Mouse (Mus musculus): Measurements from ENCODE around the gene Zfp341. TPM values are rescaled to one million over a fixed set of nuclear protein-coding genes. Genes with fewer than 3 reads are reported as not detected.
A peak's percentile ranks its signal among the peaks of the same experiment; 100 is the strongest.

Zfp341 gene
- total and polyA plus RNA-seq, 3 experiments = 0.58 to 4.4 (median 1.6) TPM

DNA sequence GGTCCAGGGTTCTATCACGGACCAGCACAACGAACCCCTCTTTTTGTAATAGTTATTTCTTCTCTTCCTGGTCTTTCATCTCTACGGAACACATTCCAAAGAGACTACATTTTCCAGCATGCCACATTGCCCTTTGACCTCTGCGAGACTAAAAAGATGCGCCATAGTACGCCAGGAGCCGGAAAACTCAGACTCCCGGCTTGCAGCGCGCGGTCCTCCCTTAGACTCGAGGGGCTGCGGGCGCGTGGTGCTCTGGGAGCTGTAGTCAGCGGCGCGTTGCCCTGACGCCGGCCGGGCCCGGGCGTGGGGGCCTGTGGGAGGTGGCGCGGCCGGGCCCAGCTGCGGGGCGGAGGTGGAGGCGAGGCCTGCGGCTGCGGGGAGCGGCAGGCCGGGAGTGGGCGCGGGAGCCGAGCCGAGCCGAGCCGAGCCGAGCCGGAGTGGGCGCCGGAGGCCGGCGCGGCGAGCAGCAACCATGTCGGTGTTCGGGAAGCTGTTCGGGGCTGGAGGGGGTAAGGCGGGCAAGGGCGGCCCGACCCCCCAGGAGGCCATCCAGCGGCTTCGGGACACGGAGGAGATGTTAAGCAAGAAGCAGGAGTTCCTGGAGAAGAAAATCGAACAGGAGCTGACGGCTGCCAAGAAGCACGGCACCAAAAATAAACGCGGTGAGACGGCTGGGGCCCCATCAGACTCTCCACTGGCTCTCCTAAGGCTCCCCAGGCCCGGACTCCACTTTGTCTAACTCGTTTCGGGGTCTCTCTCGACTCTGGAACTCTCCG, 43.8 kb downstream of the Zfp341 start:
- dilution Hi-C loops (cut with MboI; ENCODE audit: extremely low pct_ligation_motif_present, extremely low pct_unique_long_range_greater_than_20kb, low sequenced_read_pairs) = no loop called here
- DNase-seq (ENCODE audit: extremely low read depth) = peak; percentile 96

DNA sequence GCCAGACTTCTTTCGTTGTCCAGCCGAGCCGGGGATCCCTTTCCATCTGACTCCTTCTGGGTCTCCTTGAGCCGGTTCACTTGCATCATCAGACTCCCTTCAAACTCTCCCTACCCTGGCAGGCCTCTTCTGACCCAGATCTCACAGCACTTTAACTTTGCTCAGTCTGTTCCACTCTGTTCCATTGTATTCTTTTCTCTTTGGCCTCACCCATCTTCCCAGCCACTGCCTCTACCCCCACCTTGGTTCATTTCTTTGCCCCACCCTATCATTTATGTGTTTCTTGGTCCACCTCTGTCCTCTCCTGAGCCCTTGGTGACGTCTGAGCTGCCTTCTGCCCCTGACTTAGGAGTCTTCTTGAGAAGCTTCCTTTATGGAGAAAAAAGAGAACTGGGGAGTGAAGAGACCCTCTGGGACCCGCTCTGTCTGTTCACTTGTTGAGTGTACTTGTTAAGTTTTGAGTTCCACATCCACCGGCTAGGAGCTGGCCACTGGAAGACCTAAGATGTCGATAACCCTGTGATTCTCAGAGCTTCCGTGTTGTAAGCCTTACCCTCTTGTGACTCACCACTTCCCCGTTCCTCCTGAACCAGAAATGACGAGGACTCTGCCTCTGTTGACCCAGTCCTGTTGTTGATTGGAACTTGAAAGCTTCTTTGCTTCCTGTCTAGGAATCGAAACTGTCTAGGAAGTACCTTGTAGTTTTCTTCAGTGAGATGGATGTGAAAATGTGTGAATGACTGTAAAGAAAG, 44.6 kb downstream of the Zfp341 start:
- Histone ChIP-seq H3K4me3 (replicated peaks in 1 of 3; ENCODE audit: low read depth in 2 of 3, low read length in 2 of 3, poor library complexity in 1 of 3) (peak overlapping the region; percentile 91 to 96 (median 94)), H3K9me3 (replicated peaks; ENCODE audit: low read length) (no peaks in the 10 kb centered on the region), H3K79me2 (replicated peaks; ENCODE audit: control insufficient read depth, extremely low read depth, insufficient read depth, poor library complexity, severe bottlenecking) (peaks cover 46% of the 10 kb centered on the region), H3K36me3 (replicated peaks in 1 of 2; ENCODE audit: control insufficient read depth in 1 of 2, insufficient read depth in 1 of 2, low read length in 1 of 2) (peaks cover 13 to 29% of the 10 kb centered on the region in 2 experiments), H3K9ac (ENCODE audit: insufficient read depth, low read depth) (peak overlapping the region; percentile 96), H3K27me3 (replicated peaks) (no peaks in the 10 kb centered on the region), H3K27ac (ENCODE audit: insufficient read depth, low read depth) (peak overlapping the region; percentile 68), H3K4me1 (ENCODE audit: control insufficient read depth in 1 of 2, insufficient read depth in 2 of 2) (peaks cover 10 to 40% of the 10 kb centered on the region in 2 experiments), H3K4me2 (ENCODE audit: insufficient read depth, low read depth, poor library complexity, severe bottlenecking) (peak overlapping the region; percentile 91)
- in situ Hi-C loops (cut with MboI; ENCODE audit: low pct_ligation_motif_present, low pct_unique_long_range_greater_than_20kb, low sequenced_read_pairs) = no loop called here
- dilution Hi-C loops (cut with MboI; ENCODE audit: extremely low pct_ligation_motif_present, extremely low pct_unique_long_range_greater_than_20kb, low sequenced_read_pairs) = no loop called here
- DNase-seq (ENCODE audit: extremely low read depth) = peak; percentile 84
- peak; percentile 43 for TF ChIP-seq ETS1 (conservative IDR thresholded peaks at IDR 0.05; ENCODE audit: low read depth, low read length)
- TF ChIP-seq HCFC1 (IDR thresholded peaks at IDR 0.05; ENCODE audit: low read depth, low read length) = 0 out of 2 replicates have a peak, but pooled peaks have one; percentile 56
- TF ChIP-seq BHLHE40 (IDR thresholded peaks at IDR 0.05; ENCODE audit: low read depth, low read length) = peak; percentile 51; the same call in 1 of the 2 replicates
- TF ChIP-seq MXI1 (IDR thresholded peaks at IDR 0.05; ENCODE audit: low read depth, low read length) = peak; percentile 74; the same call in 1 of the 2 replicates
- TF ChIP-seq CHD1 (IDR thresholded peaks at IDR 0.05; ENCODE audit: low read depth, low read length) = no peak
- TF ChIP-seq POLR2AphosphoS2 (IDR thresholded peaks at IDR 0.05; ENCODE audit: low read depth, low read length) = peak; percentile 45; the same call in 1 of the 2 replicates
- 0 out of 2 replicates have a peak, but pooled peaks have one; percentile 22 for TF ChIP-seq MYC (IDR thresholded peaks at IDR 0.05; ENCODE audit: low read depth, low read length)
- TF ChIP-seq ELF1 (IDR thresholded peaks at IDR 0.05; ENCODE audit: low read depth, low read length) = peak; percentile 90
- no peak for TF ChIP-seq TCF12 (IDR thresholded peaks at IDR 0.05; ENCODE audit: low read depth, low read length)
- TF ChIP-seq POLR2A (IDR thresholded peaks at IDR 0.05; ENCODE audit: low read depth, low read length) = peak; percentile 67
- 0 out of 2 replicates have a peak, but pooled peaks have one; percentile 24 for TF ChIP-seq UBTF (IDR thresholded peaks at IDR 0.05; ENCODE audit: low read depth, low read length)
- TF ChIP-seq MEF2A (IDR thresholded peaks at IDR 0.05; ENCODE audit: borderline replicate concordance, low read depth, low read length) = no peak
- 0 out of 2 replicates have a peak, but pooled peaks have one; percentile 25 for TF ChIP-seq EP300 (IDR thresholded peaks at IDR 0.05; ENCODE audit: low read length)

More for the DNA sequence above, 43.8 kb downstream of the Zfp341 start:
- Histone ChIP-seq H3K4me1 (ENCODE audit: control insufficient read depth in 1 of 2, insufficient read depth in 2 of 2) (peaks cover 10 to 38% of the 10 kb centered on the region in 2 experiments), H3K9me3 (replicated peaks; ENCODE audit: low read length) (no peaks in the 10 kb centered on the region), H3K79me2 (replicated peaks; ENCODE audit: control insufficient read depth, extremely low read depth, insufficient read depth, poor library complexity, severe bottlenecking) (peaks cover 38% of the 10 kb centered on the region), H3K36me3 (replicated peaks in 1 of 2; ENCODE audit: control insufficient read depth in 1 of 2, insufficient read depth in 1 of 2, low read length in 1 of 2) (peaks cover 12 to 25% of the 10 kb centered on the region in 2 experiments), H3K4me3 (replicated peaks in 1 of 3; ENCODE audit: low read depth in 2 of 3, low read length in 2 of 3, poor library complexity in 1 of 3) (peak overlapping the region; percentile 91 to 96 (median 94)), H3K9ac (ENCODE audit: insufficient read depth, low read depth) (peak overlapping the region; percentile 96), H3K4me2 (ENCODE audit: insufficient read depth, low read depth, poor library complexity, severe bottlenecking) (peak overlapping the region; percentile 84), H3K27ac (ENCODE audit: insufficient read depth, low read depth) (peak overlapping the region; percentile 68), H3K27me3 (replicated peaks) (no peaks in the 10 kb centered on the region)
- in situ Hi-C loops (cut with MboI; ENCODE audit: low pct_ligation_motif_present, low pct_unique_long_range_greater_than_20kb, low sequenced_read_pairs) = no loop called here
- TF ChIP-seq USF1 (IDR thresholded peaks at IDR 0.05; ENCODE audit: low read depth, low read length) (no peak; the same call in 1 of the 2 replicates), UBTF (IDR thresholded peaks at IDR 0.05; ENCODE audit: low read depth, low read length) (peak; percentile 46; the same call in 1 of the 2 replicates), MAFK (IDR thresholded peaks at IDR 0.05; ENCODE audit: insufficient replicate concordance, low read length) (no peak), ZMIZ1 (IDR thresholded peaks at IDR 0.05; ENCODE audit: low read depth, low read length) (peak; percentile 31; the same call in 1 of the 2 replicates), ZC3H11A (IDR thresholded peaks at IDR 0.05; ENCODE audit: low read depth, low read length) (no peak), MEF2A (IDR thresholded peaks at IDR 0.05; ENCODE audit: borderline replicate concordance, low read depth, low read length) (peak; percentile 77), HCFC1 (IDR thresholded peaks at IDR 0.05; ENCODE audit: low read depth, low read length) (peak; percentile 97), JUN (IDR thresholded peaks at IDR 0.05; ENCODE audit: insufficient read depth, low read depth, low read length) (no peak), ZNF384 (IDR thresholded peaks at IDR 0.05; ENCODE audit: low read depth, low read length) (no peak), MYC (IDR thresholded peaks at IDR 0.05; ENCODE audit: low read depth, low read length) (peak; percentile 89), ZKSCAN1 (IDR thresholded peaks at IDR 0.05; ENCODE audit: borderline replicate concordance, low read depth, low read length) (no peak), MAX (IDR thresholded peaks at IDR 0.05; ENCODE audit: low read length) (peak; percentile 80), CTCF (conservative IDR thresholded peaks at IDR 0.05 in 1 of 2, IDR thresholded peaks at IDR 0.05 in 1 of 2; ENCODE audit: low read depth in 2 of 2, low read length in 2 of 2) (no peak), JUND (conservative IDR thresholded peaks at IDR 0.05; ENCODE audit: low read depth, low read length) (no peak), KAT2A (IDR thresholded peaks at IDR 0.05; ENCODE audit: insufficient replicate concordance, low read length) (peak; percentile 100), RAD21 (IDR thresholded peaks at IDR 0.05; ENCODE audit: low read depth, low read length) (no peak), NRF1 (IDR thresholded peaks at IDR 0.05; ENCODE audit: low read depth, low read length) (peak; percentile 74), GABPA (IDR thresholded peaks at IDR 0.05; ENCODE audit: insufficient replicate concordance, low read depth, low read length) (peak; percentile 98), POLR2AphosphoS2 (IDR thresholded peaks at IDR 0.05; ENCODE audit: low read depth, low read length) (peak; percentile 68; the same call in 1 of the 2 replicates), BHLHE40 (IDR thresholded peaks at IDR 0.05; ENCODE audit: low read depth, low read length) (no peak), TCF12 (IDR thresholded peaks at IDR 0.05; ENCODE audit: low read depth, low read length) (peak; percentile 79; the same call in 1 of the 2 replicates), NELFE (IDR thresholded peaks at IDR 0.05; ENCODE audit: low read depth, low read length) (peak; percentile 72), TBP (conservative IDR thresholded peaks at IDR 0.05; ENCODE audit: low read depth, low read length) (peak; percentile 74; the same call in 1 of the 2 replicates), MAZ (IDR thresholded peaks at IDR 0.05; ENCODE audit: low read depth, low read length) (peak; percentile 85), SMC3 (IDR thresholded peaks at IDR 0.05; ENCODE audit: low read depth, low read length) (no peak), IRF4 (IDR thresholded peaks at IDR 0.05; ENCODE audit: low read depth, low read length) (peak; percentile 69), MXI1 (IDR thresholded peaks at IDR 0.05; ENCODE audit: low read depth, low read length) (peak; percentile 88), CHD1 (IDR thresholded peaks at IDR 0.05; ENCODE audit: low read depth, low read length) (no peak), PAX5 (IDR thresholded peaks at IDR 0.05; ENCODE audit: low read length) (no peak), E2F4 (IDR thresholded peaks at IDR 0.05; ENCODE audit: insufficient replicate concordance, low read depth, low read length) (0 out of 2 replicates have a peak, but pooled peaks have one; percentile 15), POLR2A (IDR thresholded peaks at IDR 0.05; ENCODE audit: low read depth, low read length) (peak; percentile 63), RCOR1 (conservative IDR thresholded peaks at IDR 0.05; ENCODE audit: low read depth, low read length) (no peak), EP300 (IDR thresholded peaks at IDR 0.05; ENCODE audit: low read length) (0 out of 2 replicates have a peak, but pooled peaks have one; percentile 22), CHD2 (IDR thresholded peaks at IDR 0.05; ENCODE audit: low read length) (peak; percentile 98), ETS1 (conservative IDR thresholded peaks at IDR 0.05; ENCODE audit: low read depth, low read length) (0 out of 2 replicates have a peak, but pooled peaks have one; percentile 18), USF2 (conservative IDR thresholded peaks at IDR 0.05; ENCODE audit: low read depth, low read length) (no peak), ELF1 (IDR thresholded peaks at IDR 0.05; ENCODE audit: low read depth, low read length) (peak; percentile 94), SIN3A (IDR thresholded peaks at IDR 0.05; ENCODE audit: low read length) (peak; percentile 90)

Measured in CH12.LX (cell line).